Mouse (Mus musculus): ENCODE measurements around the gene Abtb1. TPM values are rescaled to one million over a fixed set of nuclear protein-coding genes. Genes with fewer than 3 reads are reported as not detected.
A peak's percentile ranks its signal among the peaks of the same experiment; 100 is the strongest.

Gene Abtb1
- polyA plus RNA-seq, 1 experiment from 2014 or later: 34.7 TPM

DNA sequence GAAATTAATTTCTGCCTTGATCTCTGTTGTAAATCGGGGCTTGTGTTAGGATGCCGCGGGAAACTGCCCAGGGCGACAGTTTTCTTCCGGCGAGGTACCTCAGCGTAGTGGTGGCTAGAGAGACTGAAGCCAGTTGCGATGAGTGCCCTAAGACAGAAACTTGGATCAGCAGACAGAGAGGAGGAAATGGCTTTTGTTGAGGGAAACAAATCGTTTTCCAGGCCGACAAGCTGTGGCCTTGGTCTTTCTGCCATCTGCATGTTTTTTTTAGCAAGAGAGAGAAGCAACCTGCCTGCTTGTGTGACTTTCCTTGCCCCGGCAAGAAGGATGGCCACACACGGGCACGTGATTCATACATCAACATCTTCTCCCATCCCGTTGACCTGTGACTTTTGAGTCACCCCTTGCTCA lies 47.2 kb downstream of the Abtb1 start:
- WGBS: 45% methylated on average over 14 of the region's 14 CpGs
- H3K9ac ChIP-seq: no peak overlapping the region
- H3K9me3 ChIP-seq (ENCODE audit: low read depth, low read length): no peaks in the 10 kb centered on the region
- TF ChIP-seq CTCF (IDR thresholded peaks at IDR 0.05; ENCODE audit: low read depth): no peak
- DNase-seq: no peak
- ATAC-seq (ENCODE audit: insufficient read depth): no peak
- peaks cover 22% of the 10 kb centered on the region for H3K4me1 ChIP-seq (ENCODE audit: insufficient read depth)
- H3K36me3 ChIP-seq (ENCODE audit: insufficient read depth): no peaks in the 10 kb centered on the region
- H3K4me2 ChIP-seq: no peak overlapping the region
- H3K27ac ChIP-seq (ENCODE audit: low read depth): no peak overlapping the region
- H3K27me3 ChIP-seq (ENCODE audit: insufficient read depth, low read length): no peaks in the 10 kb centered on the region
- H3K4me3 ChIP-seq (ENCODE audit: low read depth, low read length): no peak overlapping the region

DNA sequence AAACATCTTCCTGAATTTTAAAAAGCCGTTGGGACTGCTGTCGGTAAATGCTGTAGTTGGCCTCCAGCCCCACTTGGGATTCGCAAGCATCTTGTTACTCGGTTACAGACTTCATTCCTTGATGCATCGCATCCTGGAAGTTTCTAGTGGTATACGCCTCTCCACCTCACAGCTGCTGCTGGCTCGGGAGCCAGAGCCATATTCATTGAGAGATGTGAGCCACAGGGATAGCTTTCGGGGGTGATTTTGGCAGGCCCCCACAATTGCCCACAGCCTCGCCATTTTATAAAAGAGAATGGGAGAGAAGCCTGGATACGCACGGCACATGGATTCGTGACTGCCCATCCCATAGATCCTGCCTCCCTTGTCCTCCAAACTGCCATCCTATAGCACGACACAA lies 47.9 kb downstream of the Abtb1 start:
- TF ChIP-seq CTCF (IDR thresholded peaks at IDR 0.05; ENCODE audit: low read depth): no peak
- WGBS: 69% methylated on average over 13 of the region's 13 CpGs
- H3K4me1 ChIP-seq (ENCODE audit: insufficient read depth): peaks cover 24% of the 10 kb centered on the region
- H3K9ac ChIP-seq: no peak overlapping the region
- H3K27ac ChIP-seq (ENCODE audit: low read depth): no peak overlapping the region
- H3K4me3 ChIP-seq (ENCODE audit: low read depth, low read length): no peak overlapping the region
- no peaks in the 10 kb centered on the region for H3K36me3 ChIP-seq (ENCODE audit: insufficient read depth)
- H3K27me3 ChIP-seq (ENCODE audit: insufficient read depth, low read length): no peaks in the 10 kb centered on the region
- no peaks in the 10 kb centered on the region for H3K9me3 ChIP-seq (ENCODE audit: low read depth, low read length)
- no peak for DNase-seq
- H3K4me2 ChIP-seq: no peak overlapping the region
- ATAC-seq (ENCODE audit: insufficient read depth): no peak

DNA sequence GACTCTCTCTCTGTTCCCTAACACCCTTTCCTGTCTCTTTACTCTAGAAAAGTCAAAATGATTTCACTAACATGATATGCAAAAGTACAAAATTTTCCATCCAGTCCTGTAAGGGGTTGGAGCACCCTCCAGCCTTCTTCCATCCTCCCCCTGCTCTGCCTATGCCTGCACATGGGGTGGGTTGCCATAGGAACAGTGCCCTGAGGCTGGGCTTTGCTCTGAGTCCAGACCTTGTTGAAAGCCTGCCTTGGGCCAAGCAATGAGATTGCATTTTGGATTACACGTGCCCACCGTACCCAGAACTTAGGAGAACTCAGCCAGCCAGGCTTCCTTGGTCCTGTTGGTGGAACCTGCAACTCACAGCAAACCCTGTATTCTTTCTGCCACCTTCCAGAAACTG lies 48.5 kb downstream of the Abtb1 start:
- TF ChIP-seq CTCF (IDR thresholded peaks at IDR 0.05; ENCODE audit: low read depth): no peak
- H3K9me3 ChIP-seq (ENCODE audit: low read depth, low read length): no peaks in the 10 kb centered on the region
- H3K4me1 ChIP-seq (ENCODE audit: insufficient read depth): peaks cover 24% of the 10 kb centered on the region
- WGBS: 47% methylated on average over 2 of the region's 2 CpGs
- ATAC-seq (ENCODE audit: insufficient read depth): 0 out of 2 replicates have a peak, but pooled peaks have one; percentile 36
- no peak overlapping the region for H3K27ac ChIP-seq (ENCODE audit: low read depth)
- no peak overlapping the region for H3K9ac ChIP-seq
- H3K36me3 ChIP-seq (ENCODE audit: insufficient read depth): no peaks in the 10 kb centered on the region
- no peaks in the 10 kb centered on the region for H3K27me3 ChIP-seq (ENCODE audit: insufficient read depth, low read length)
- no peak overlapping the region for H3K4me2 ChIP-seq
- no peak overlapping the region for H3K4me3 ChIP-seq (ENCODE audit: low read depth, low read length)
- no peak for DNase-seq

DNA sequence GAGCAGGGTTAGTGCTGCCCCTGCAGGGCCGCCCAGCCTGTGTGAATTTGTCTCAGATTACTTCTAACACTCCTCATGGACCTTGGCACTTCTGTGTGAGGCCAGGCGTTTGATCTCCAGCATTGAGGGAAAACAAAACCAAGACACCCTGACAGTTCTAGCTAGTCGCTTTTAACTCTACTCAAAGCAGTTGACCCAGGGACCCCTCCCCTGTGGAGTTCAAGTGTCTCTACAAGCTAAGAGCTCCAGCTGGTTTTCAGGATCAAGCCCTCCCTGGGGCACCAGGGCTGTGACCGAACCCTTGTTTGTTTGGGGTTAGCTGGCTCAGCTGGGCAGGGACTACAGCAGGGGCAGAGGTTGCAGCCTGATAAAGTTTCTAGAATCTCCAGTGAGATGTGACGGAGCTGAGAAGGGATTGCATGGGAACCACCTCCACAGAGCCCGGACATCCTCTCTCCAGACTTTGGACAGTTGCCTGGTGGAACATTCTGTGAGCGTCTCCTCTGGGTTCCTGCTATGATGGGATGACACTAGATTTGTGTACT lies 49.6 kb downstream of the Abtb1 start:
- WGBS: 27% methylated on average over 7 of the region's 7 CpGs
- H3K9me3 ChIP-seq (ENCODE audit: low read depth, low read length): no peaks in the 10 kb centered on the region
- no peak overlapping the region for H3K9ac ChIP-seq
- peak; percentile 29; the same call in 1 of the 2 replicates for ATAC-seq (ENCODE audit: insufficient read depth)
- DNase-seq: peak; percentile 54
- H3K4me3 ChIP-seq (ENCODE audit: low read depth, low read length): no peak overlapping the region
- no peak for TF ChIP-seq CTCF (IDR thresholded peaks at IDR 0.05; ENCODE audit: low read depth)
- peaks cover 25% of the 10 kb centered on the region for H3K4me1 ChIP-seq (ENCODE audit: insufficient read depth)
- H3K4me2 ChIP-seq: no peak overlapping the region
- H3K27ac ChIP-seq (ENCODE audit: low read depth): peak overlapping the region; percentile 6; the same call in 1 of the 2 replicates
- H3K27me3 ChIP-seq (ENCODE audit: insufficient read depth, low read length): no peaks in the 10 kb centered on the region
- no peaks in the 10 kb centered on the region for H3K36me3 ChIP-seq (ENCODE audit: insufficient read depth)

DNA sequence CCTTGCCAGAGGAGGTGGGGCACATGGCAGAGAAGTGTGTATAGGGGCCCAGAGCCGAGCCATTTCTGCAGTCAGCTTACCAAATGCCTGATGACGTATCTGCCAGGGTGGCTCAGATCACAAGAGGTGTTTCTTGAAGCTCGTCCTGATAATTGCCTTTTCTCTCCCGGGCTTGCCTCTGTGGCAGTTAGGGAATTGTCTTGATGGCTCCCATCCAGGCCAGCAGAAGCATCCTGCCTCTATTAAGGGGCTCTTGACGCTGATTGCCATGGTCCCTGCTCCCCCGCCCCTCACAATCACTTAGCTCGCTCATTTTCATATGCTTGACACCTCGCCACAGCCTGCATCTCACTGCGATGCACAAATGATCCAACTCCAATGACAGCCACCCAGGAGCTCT lies 50.5 kb downstream of the Abtb1 start:
- 26% methylated on average over 9 of the region's 9 CpGs for WGBS
- peaks cover 32% of the 10 kb centered on the region for H3K4me1 ChIP-seq (ENCODE audit: insufficient read depth)
- H3K4me3 ChIP-seq (ENCODE audit: low read depth, low read length): no peak overlapping the region
- H3K4me2 ChIP-seq: no peak overlapping the region
- no peak overlapping the region for H3K9ac ChIP-seq
- H3K27ac ChIP-seq (ENCODE audit: low read depth): 0 out of 2 replicates have a peak overlapping the region, but pooled peaks have one; percentile 11
- no peaks in the 10 kb centered on the region for H3K36me3 ChIP-seq (ENCODE audit: insufficient read depth)
- H3K27me3 ChIP-seq (ENCODE audit: insufficient read depth, low read length): no peaks in the 10 kb centered on the region
- peak; percentile 78 for DNase-seq
- peak; percentile 32 for ATAC-seq (ENCODE audit: insufficient read depth)
- no peaks in the 10 kb centered on the region for H3K9me3 ChIP-seq (ENCODE audit: low read depth, low read length)
- TF ChIP-seq CTCF (IDR thresholded peaks at IDR 0.05; ENCODE audit: low read depth): no peak

DNA sequence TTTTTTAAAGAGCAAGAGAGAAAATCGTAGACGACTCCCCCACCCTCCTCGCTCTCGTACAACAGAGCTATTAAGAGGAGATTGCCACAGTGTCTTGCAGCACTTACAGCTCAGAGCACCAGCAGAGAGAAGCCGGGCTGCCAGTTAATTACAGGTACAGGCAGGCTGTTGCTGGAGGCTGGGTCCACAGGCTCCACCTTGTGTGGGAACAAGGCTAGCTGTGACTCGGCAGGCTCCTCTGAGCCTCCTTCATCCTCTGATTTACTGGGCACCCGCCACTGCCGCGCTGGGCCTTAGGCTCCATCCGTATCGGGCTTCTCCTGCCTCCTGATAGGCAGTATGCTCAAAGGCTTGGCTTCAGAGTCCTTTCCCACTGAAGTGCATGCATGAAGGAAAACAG lies 53.6 kb downstream of the Abtb1 start:
- H3K27ac ChIP-seq (ENCODE audit: low read depth): no peak overlapping the region
- H3K4me1 ChIP-seq (ENCODE audit: insufficient read depth): peaks cover 52% of the 10 kb centered on the region
- no peak overlapping the region for H3K4me2 ChIP-seq
- DNase-seq: no peak
- H3K27me3 ChIP-seq (ENCODE audit: insufficient read depth, low read length): no peaks in the 10 kb centered on the region
- 74% methylated on average over 11 of the region's 11 CpGs for WGBS
- no peak overlapping the region for H3K4me3 ChIP-seq (ENCODE audit: low read depth, low read length)
- no peak for TF ChIP-seq CTCF (IDR thresholded peaks at IDR 0.05; ENCODE audit: low read depth)
- H3K9me3 ChIP-seq (ENCODE audit: low read depth, low read length): no peaks in the 10 kb centered on the region
- no peak overlapping the region for H3K9ac ChIP-seq
- no peaks in the 10 kb centered on the region for H3K36me3 ChIP-seq (ENCODE audit: insufficient read depth)
- no peak for ATAC-seq (ENCODE audit: insufficient read depth)

DNA sequence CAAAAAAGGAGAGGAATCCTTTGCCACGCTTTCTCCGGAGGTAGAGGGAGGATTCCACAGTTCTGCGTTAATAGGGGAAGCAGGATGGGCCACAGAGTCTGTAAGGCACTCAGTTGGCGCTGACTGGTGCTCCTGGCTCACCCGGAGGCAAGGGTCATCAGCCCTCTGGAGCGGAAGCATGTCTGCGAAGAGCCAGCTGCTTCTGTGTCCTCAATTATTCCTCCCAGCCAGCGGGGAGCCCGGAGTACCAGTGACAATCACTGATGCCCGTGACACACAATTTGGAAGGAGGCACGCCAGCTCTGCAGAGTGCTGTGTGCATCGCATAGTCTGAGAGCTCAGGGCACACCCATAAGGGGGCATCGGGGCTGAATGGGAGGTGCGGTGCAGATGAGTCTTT lies 54.3 kb downstream of the Abtb1 start:
- ATAC-seq (ENCODE audit: insufficient read depth) (no peak), DNase-seq (peak; percentile 75)
- Histone ChIP-seq H3K4me1 (ENCODE audit: insufficient read depth) (peaks cover 47% of the 10 kb centered on the region), H3K4me3 (ENCODE audit: low read depth, low read length) (no peak overlapping the region), H3K27ac (ENCODE audit: low read depth) (peak overlapping the region; percentile 75), H3K27me3 (ENCODE audit: insufficient read depth, low read length) (no peaks in the 10 kb centered on the region), H3K4me2 (no peak overlapping the region), H3K9ac (no peak overlapping the region), H3K36me3 (ENCODE audit: insufficient read depth) (no peaks in the 10 kb centered on the region), H3K9me3 (ENCODE audit: low read depth, low read length) (no peaks in the 10 kb centered on the region)
- WGBS: 47% methylated on average over 14 of the region's 14 CpGs
- TF ChIP-seq CTCF (IDR thresholded peaks at IDR 0.05; ENCODE audit: low read depth): no peak
